Mouse (Mus musculus) midbrain, embryonic 13.5 days (tissue): ENCODE results near the gene H2-K1. TPM values are rescaled to one million over a fixed set of nuclear protein-coding genes. Genes with fewer than 3 reads are reported as not detected.

Experiments used
- ATAC-seq: fragments of 200-750 bp; cut with Nextera tagmentation; 2 replicates; pipeline ENCODE4 v1.8.0; 2017; ENCODE audit warnings: mild to moderate bottlenecking, moderate TSS enrichment, moderate library complexity
- H3K27ac ChIP-seq: fragments of 300-500 bp; sonication (generic); 2 replicates; pipeline ENCODE4 v1.5.1; 2015; ENCODE audit warnings: inconsistent platforms, mild to moderate bottlenecking, moderate library complexity
- H3K27me3 ChIP-seq: fragments of 300-500 bp; sonication (generic); 2 replicates; pipeline ENCODE4 v1.6.1; 2015; ENCODE audit warnings: mild to moderate bottlenecking, inconsistent platforms
- H3K36me3 ChIP-seq: fragments of 300-500 bp; sonication (generic); 2 replicates; pipeline ENCODE4 v1.6.1; 2015; ENCODE audit warnings: mild to moderate bottlenecking, inconsistent platforms
- H3K4me1 ChIP-seq: fragments of 300-500 bp; sonication (generic); replicated peaks from 2 replicates; pipeline ENCODE4 v1.6.1; 2015; ENCODE audit warnings: inconsistent platforms
- H3K4me2 ChIP-seq: fragments of 300-500 bp; sonication (generic); replicated peaks from 2 replicates; pipeline ENCODE4 v1.6.1; 2015; ENCODE audit warnings: moderate library complexity, mild to moderate bottlenecking, inconsistent platforms
- H3K4me3 ChIP-seq: fragments of 300-500 bp; sonication (generic); replicated peaks from 2 replicates; pipeline ENCODE4 v1.5.1; 2015; ENCODE audit warnings: mild to moderate bottlenecking, inconsistent platforms
- H3K9ac ChIP-seq: fragments of 300-500 bp; sonication (generic); replicated peaks from 2 replicates; pipeline ENCODE4 v1.6.1; 2015; ENCODE audit warnings: mild to moderate bottlenecking, inconsistent platforms
- H3K9me3 ChIP-seq: fragments of 300-500 bp; sonication (generic); 2 replicates; pipeline ENCODE4 v1.6.1; 2016; ENCODE audit warnings: mild to moderate bottlenecking, inconsistent platforms
- WGBS: fragments of 180-500 bp; shearing (Covaris S2); methylation state at CpG from one replicate; pipeline ENCODE4 v1.1.7; 2015; 5-methylcytosine and 5-hydroxymethylcytosine counted together
- polyA plus RNA-seq: library from polyadenylated mRNA; unstranded; fragments of >200 nt; fragmentation: Nextera tagmentation; extraction: Ambion mirVana; gene quantifications from 2 replicates; pipeline ENCODE4 v1.2.1, GENCODE M21; 2015

The H2-K1 gene
- 13.5 and 16.0 TPM in 2 replicates for polyA plus RNA-seq

- Histone ChIP-seq H3K9ac (peak within 1 kb of the TSS; percentile 62), H3K4me3 (peak within 1 kb of the TSS; percentile 50), H3K4me2 (peak within 1 kb of the TSS; percentile 85), H3K27ac (no peak within 1 kb of the TSS), H3K36me3 (no peaks in the 10 kb centered on the region), H3K9me3 (no peaks in the 10 kb centered on the region), H3K4me1 (peaks cover 12% of the 10 kb centered on the region), H3K27me3 (peaks cover 39% of the 10 kb centered on the region)
- ATAC-seq = peak; percentile 81
- WGBS = under 1% methylated on average over 30 of the region's 30 CpGs
Observed at GRCm38 (mm10) chr17:34000150-34000537, at the start of gene H2-K1. Gene H2-K1, minus strand, starts transcription at chr17:34000347.

GRCm38 (mm10) chr17:34047404-34048050 is 47.4 kb upstream of the H2-K1 start:
- no peak overlapping the region for H3K9ac ChIP-seq
- H3K4me2 ChIP-seq = no peak overlapping the region
- WGBS = 91% methylated on average over 5 of the region's 5 CpGs
- H3K27ac ChIP-seq = no peak overlapping the region
- H3K4me1 ChIP-seq = no peaks in the 10 kb centered on the region
- no peak overlapping the region for H3K4me3 ChIP-seq
- H3K27me3 ChIP-seq = no peaks in the 10 kb centered on the region
- ATAC-seq = no peak
- peaks cover 4% of the 10 kb centered on the region; the same call in 1 of the 2 replicates for H3K9me3 ChIP-seq
- peaks cover 23% of the 10 kb centered on the region for H3K36me3 ChIP-seq

GRCm38 (mm10) chr17:34045941-34046340 is 45.8 kb upstream of the H2-K1 start:
- H3K36me3 ChIP-seq = peaks cover 12% of the 10 kb centered on the region
- H3K4me3 ChIP-seq = no peak overlapping the region
- H3K4me2 ChIP-seq = no peak overlapping the region
- no peak overlapping the region for H3K27ac ChIP-seq
- H3K9ac ChIP-seq = no peak overlapping the region
- peaks cover under 1% of the 10 kb centered on the region; the same call in 1 of the 2 replicates for H3K4me1 ChIP-seq
- ATAC-seq = no peak
- H3K27me3 ChIP-seq = no peaks in the 10 kb centered on the region
- peaks cover 4% of the 10 kb centered on the region; the same call in 1 of the 2 replicates for H3K9me3 ChIP-seq
- WGBS = 82% methylated on average over 14 of the region's 14 CpGs

GRCm38 (mm10) chr17:34039562-34040450 is 39.7 kb upstream of the H2-K1 start:
- Histone ChIP-seq H3K4me2 (peak overlapping the region; percentile 52), H3K9me3 (no peaks in the 10 kb centered on the region), H3K27ac (no peak overlapping the region), H3K36me3 (peaks cover 31% of the 10 kb centered on the region), H3K4me3 (peak overlapping the region; percentile 11), H3K4me1 (peaks cover 30% of the 10 kb centered on the region), H3K27me3 (no peaks in the 10 kb centered on the region), H3K9ac (peak overlapping the region; percentile 37)
- WGBS = 30% methylated on average over 16 of the region's 17 CpGs
- no peak for ATAC-seq

GRCm38 (mm10) chr17:34038878-34039561 is 38.9 kb upstream of the H2-K1 start, which contains the start of gene Col11a2:
Gene Col11a2, plus strand, starts transcription at chr17:34039437.
- ATAC-seq = peak; percentile 61
- Histone ChIP-seq H3K9me3 (no peaks in the 10 kb centered on the region), H3K4me1 (peaks cover 32% of the 10 kb centered on the region), H3K36me3 (peaks cover 39% of the 10 kb centered on the region), H3K4me3 (peak within 1 kb of the TSS; percentile 11), H3K9ac (peak within 1 kb of the TSS; percentile 37), H3K27ac (0 out of 2 replicates have a peak within 1 kb of the TSS, but pooled peaks have one; percentile 25), H3K4me2 (peak within 1 kb of the TSS; percentile 52), H3K27me3 (no peaks in the 10 kb centered on the region)
- 11% methylated on average over 28 of the region's 28 CpGs for WGBS

- Histone ChIP-seq H3K9me3 (no peaks in the 10 kb centered on the region), H3K4me2 (peak overlapping the region; percentile 52), H3K4me1 (peaks cover 37% of the 10 kb centered on the region), H3K9ac (peak overlapping the region; percentile 37), H3K27me3 (no peaks in the 10 kb centered on the region), H3K36me3 (peaks cover 44% of the 10 kb centered on the region), H3K4me3 (peak overlapping the region; percentile 11), H3K27ac (0 out of 2 replicates have a peak overlapping the region, but pooled peaks have one; percentile 25)
- peak; percentile 31 for ATAC-seq
- WGBS = 11% methylated on average over 21 of the region's 21 CpGs
Observed at GRCm38 (mm10) chr17:34038440-34038839, 38.3 kb upstream of the H2-K1 start.

- Histone ChIP-seq H3K9ac (no peak overlapping the region), H3K4me3 (no peak overlapping the region), H3K36me3 (peaks cover 44% of the 10 kb centered on the region), H3K4me2 (no peak overlapping the region), H3K4me1 (peaks cover 49% of the 10 kb centered on the region), H3K27me3 (no peaks in the 10 kb centered on the region), H3K27ac (no peak overlapping the region), H3K9me3 (no peaks in the 10 kb centered on the region)
- no peak for ATAC-seq
- 96% methylated on average over 7 of the region's 7 CpGs for WGBS
Observed at GRCm38 (mm10) chr17:34037241-34037640, 37.1 kb upstream of the H2-K1 start.

GRCm38 (mm10) chr17:34036647-34037046 is 36.5 kb upstream of the H2-K1 start:
- no peak for ATAC-seq
- H3K4me1 ChIP-seq = peaks cover 49% of the 10 kb centered on the region
- H3K36me3 ChIP-seq = peaks cover 44% of the 10 kb centered on the region
- no peaks in the 10 kb centered on the region for H3K9me3 ChIP-seq
- H3K4me3 ChIP-seq = no peak overlapping the region
- no peak overlapping the region for H3K9ac ChIP-seq
- 77% methylated on average over 10 of the region's 10 CpGs for WGBS
- no peak overlapping the region for H3K4me2 ChIP-seq
- no peak overlapping the region for H3K27ac ChIP-seq
- H3K27me3 ChIP-seq = no peaks in the 10 kb centered on the region

- no peak for ATAC-seq
- H3K4me1 ChIP-seq = peaks cover 49% of the 10 kb centered on the region
- no peaks in the 10 kb centered on the region for H3K9me3 ChIP-seq
- 90% methylated on average over 9 of the region's 9 CpGs for WGBS
- peaks cover 44% of the 10 kb centered on the region for H3K36me3 ChIP-seq
- H3K27me3 ChIP-seq = no peaks in the 10 kb centered on the region
- H3K4me3 ChIP-seq = no peak overlapping the region
- H3K9ac ChIP-seq = no peak overlapping the region
- no peak overlapping the region for H3K4me2 ChIP-seq
- no peak overlapping the region for H3K27ac ChIP-seq
Observed at GRCm38 (mm10) chr17:34035517-34035916, 35.4 kb upstream of the H2-K1 start.

GRCm38 (mm10) chr17:34034064-34034463 is 33.9 kb upstream of the H2-K1 start:
- no peaks in the 10 kb centered on the region for H3K27me3 ChIP-seq
- 0 out of 2 replicates have a peak overlapping the region, but pooled peaks have one; percentile 12 for H3K4me2 ChIP-seq
- no peaks in the 10 kb centered on the region for H3K9me3 ChIP-seq
- no peak overlapping the region for H3K4me3 ChIP-seq
- H3K27ac ChIP-seq = no peak overlapping the region
- no peak for ATAC-seq
- H3K4me1 ChIP-seq = peaks cover 51% of the 10 kb centered on the region
- H3K36me3 ChIP-seq = peaks cover 57% of the 10 kb centered on the region
- no peak overlapping the region for H3K9ac ChIP-seq
- 73% methylated on average over 10 of the region's 10 CpGs for WGBS

- Histone ChIP-seq H3K27ac (no peak overlapping the region), H3K4me3 (peak overlapping the region; percentile 90), H3K9me3 (no peaks in the 10 kb centered on the region), H3K9ac (peak overlapping the region; percentile 96), H3K4me1 (peaks cover 51% of the 10 kb centered on the region), H3K36me3 (peaks cover 63% of the 10 kb centered on the region), H3K27me3 (no peaks in the 10 kb centered on the region), H3K4me2 (peak overlapping the region; percentile 100)
- ATAC-seq = no peak
- WGBS = 95% methylated on average over 9 of the region's 9 CpGs
Observed at GRCm38 (mm10) chr17:34033441-34033840, 33.3 kb upstream of the H2-K1 start.
